Mouse (Mus musculus) limb, embryonic 11.5 days (tissue): Measurements from ENCODE around the gene Kcnk4. TPM values are rescaled to one million over a fixed set of nuclear protein-coding genes. Genes with fewer than 3 reads are reported as not detected.

Experiments
- ATAC-seq: fragments of 200-750 bp; cut with Nextera tagmentation; 2 replicates; pipeline ENCODE4 v1.8.0; 2017; ENCODE audit warnings: low read depth; ENCODE audit not compliant: insufficient number of reproducible peaks, low FRiP score, low TSS enrichment
- DNase-seq: peaks from one replicate; pipeline ENCODE4 v3.0.0-alpha.2; 2015; ENCODE audit warnings: low spot score
- H3K27ac ChIP-seq: fragments of 300-500 bp; sonication (generic); replicated peaks from 2 replicates; pipeline ENCODE4 v1.5.1; 2014; ENCODE audit warnings: low read depth, mild to moderate bottlenecking, low read length
- H3K27me3 ChIP-seq: fragments of 300-500 bp; sonication (generic); 2 replicates; pipeline ENCODE4 v1.6.1; 2014; ENCODE audit warnings: mild to moderate bottlenecking, low read length, mixed read lengths; ENCODE audit not compliant: control insufficient read depth, insufficient read depth
- H3K36me3 ChIP-seq: fragments of 300-500 bp; sonication (generic); 2 replicates; pipeline ENCODE4 v1.6.1; 2014; ENCODE audit warnings: mild to moderate bottlenecking, low read length, moderate library complexity, mixed read lengths; ENCODE audit not compliant: control insufficient read depth, insufficient read depth
- H3K4me1 ChIP-seq: fragments of 300-500 bp; sonication (generic); 2 replicates; pipeline ENCODE4 v1.6.1; 2014; ENCODE audit warnings: low read length, mixed read lengths; ENCODE audit not compliant: control insufficient read depth, insufficient read depth
- H3K4me2 ChIP-seq: fragments of 300-500 bp; sonication (generic); 2 replicates; pipeline ENCODE4 v1.6.1; 2014; ENCODE audit warnings: low read depth, mild to moderate bottlenecking, moderate library complexity; ENCODE audit not compliant: severe bottlenecking
- H3K4me3 ChIP-seq: fragments of 300-500 bp; sonication (generic); 2 replicates; pipeline ENCODE4 v1.5.1; 2014; ENCODE audit warnings: low read depth, low read length
- H3K9ac ChIP-seq: fragments of 300-500 bp; sonication (generic); 2 replicates; pipeline ENCODE4 v1.6.1; 2014; ENCODE audit warnings: mild to moderate bottlenecking, low read length
- H3K9me3 ChIP-seq: fragments of 300-500 bp; sonication (generic); 2 replicates; pipeline ENCODE4 v1.6.1; 2016; ENCODE audit warnings: low read length; ENCODE audit not compliant: control insufficient read depth
- WGBS: fragments of 180-500 bp; shearing (Covaris S2); extraction: QIAGEN DNeasy Blood & Tissue Kit; methylation state at CpG from one replicate; pipeline ENCODE4 v1.1.7; 2014; 5-methylcytosine and 5-hydroxymethylcytosine counted together
- polyA plus RNA-seq: library from polyadenylated mRNA; unstranded; fragments of >200 nt; fragmentation: Nextera tagmentation; extraction: Ambion mirVana; gene quantifications from 2 replicates; pipeline ENCODE4 v1.2.1, GENCODE M21; 2014

Gene Kcnk4
- polyA plus RNA-seq, 1 experiment from 2014 or later: 0.31 TPM

DNA sequence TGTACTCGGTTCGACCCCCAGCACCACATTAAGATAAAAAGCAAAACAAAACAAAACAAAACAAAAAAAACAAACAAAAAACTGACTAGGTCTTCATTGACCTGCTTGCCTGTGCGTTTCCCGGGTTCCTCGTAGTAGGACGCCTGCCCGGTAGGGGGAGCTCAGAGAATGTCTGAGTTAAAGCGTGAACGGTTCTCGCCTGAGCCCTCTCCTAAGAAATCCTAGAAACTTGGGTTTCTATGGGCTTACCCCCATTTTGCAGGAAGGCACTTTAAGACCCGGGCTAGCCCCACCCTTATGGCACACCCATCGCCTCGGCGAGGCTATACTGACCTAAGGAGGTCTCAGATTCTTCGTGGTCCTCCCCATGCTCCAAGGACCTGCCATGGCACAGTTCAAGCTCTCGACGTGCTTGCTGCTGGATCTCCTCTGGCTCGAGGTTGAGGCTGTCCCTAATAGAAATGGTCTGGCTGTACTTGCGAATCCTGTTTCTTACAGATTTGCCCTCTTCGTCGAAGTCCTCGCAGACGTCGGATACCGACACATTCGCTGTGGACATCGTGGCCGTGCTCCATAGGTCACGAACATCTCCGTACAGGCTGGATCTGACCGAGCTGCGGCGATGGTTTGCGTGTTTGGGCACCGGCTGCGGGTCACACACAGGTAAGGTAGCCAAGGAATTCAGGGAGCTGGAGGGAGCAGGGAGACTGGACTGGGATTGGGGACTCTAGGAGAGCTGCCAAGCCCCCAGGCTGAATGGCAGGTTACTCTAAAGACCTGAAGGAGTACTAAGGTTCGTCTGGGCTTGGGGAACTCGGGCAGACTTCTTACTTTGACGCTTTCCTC is 9.6 kb downstream of the Kcnk4 start:
- Histone ChIP-seq H3K4me1 (peaks cover 7% of the 10 kb centered on the region), H3K27me3 (peaks cover 63% of the 10 kb centered on the region), H3K4me3 (no peak overlapping the region), H3K27ac (no peak overlapping the region), H3K4me2 (peak overlapping the region; percentile 23; the same call in 1 of the 2 replicates), H3K9ac (no peak overlapping the region), H3K9me3 (no peaks in the 10 kb centered on the region), H3K36me3 (no peaks in the 10 kb centered on the region)
- ATAC-seq: no peak
- WGBS: 5% methylated on average over 39 of the region's 39 CpGs
- DNase-seq: peak; percentile 87

DNA sequence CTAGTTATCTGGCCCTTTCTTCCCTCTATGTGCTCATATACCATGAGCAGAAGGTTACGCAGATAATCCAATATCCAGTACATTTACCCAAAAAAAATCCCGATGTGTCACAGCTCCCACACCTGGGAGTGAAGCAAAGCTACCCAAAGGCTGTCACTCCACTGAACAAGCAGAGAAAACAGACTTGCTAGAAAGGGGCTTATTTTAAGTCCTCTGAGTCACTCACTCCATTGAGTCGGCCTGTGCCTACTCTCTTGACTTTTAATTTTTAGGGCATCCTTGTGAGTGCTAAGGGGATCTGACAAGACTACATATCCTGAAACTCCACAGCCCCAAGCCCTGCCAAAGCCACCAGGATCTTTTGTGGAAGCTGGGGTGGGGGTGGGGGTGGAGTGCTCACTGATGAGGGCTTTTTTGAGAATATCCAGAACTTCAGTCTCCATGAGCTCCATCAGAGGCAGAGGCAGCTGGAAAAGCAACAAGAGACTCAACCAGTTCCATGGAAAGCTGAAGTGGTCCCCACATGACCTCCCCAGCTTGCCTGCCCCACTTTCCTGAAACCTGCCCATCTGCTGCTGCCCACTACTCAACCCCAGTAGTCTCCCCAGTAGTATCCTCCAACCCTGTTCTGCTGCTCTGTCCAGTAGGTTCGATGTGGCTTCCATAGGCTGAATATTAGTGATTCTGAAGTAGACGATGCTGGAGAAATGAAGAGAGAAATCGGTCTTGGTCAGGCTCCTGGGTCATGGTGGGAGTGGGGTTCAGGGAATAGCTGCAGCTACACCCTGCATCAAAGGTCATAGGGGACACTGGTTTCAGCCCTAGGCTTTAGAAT is 11.2 kb downstream of the Kcnk4 start:
- Histone ChIP-seq H3K9ac (no peak overlapping the region), H3K36me3 (no peaks in the 10 kb centered on the region), H3K4me1 (peaks cover 7% of the 10 kb centered on the region), H3K4me3 (no peak overlapping the region), H3K4me2 (no peak overlapping the region), H3K9me3 (no peaks in the 10 kb centered on the region), H3K27me3 (peaks cover 54% of the 10 kb centered on the region), H3K27ac (no peak overlapping the region)
- 65% methylated on average over 6 of the region's 6 CpGs for WGBS
- DNase-seq: no peak
- no peak for ATAC-seq

DNA sequence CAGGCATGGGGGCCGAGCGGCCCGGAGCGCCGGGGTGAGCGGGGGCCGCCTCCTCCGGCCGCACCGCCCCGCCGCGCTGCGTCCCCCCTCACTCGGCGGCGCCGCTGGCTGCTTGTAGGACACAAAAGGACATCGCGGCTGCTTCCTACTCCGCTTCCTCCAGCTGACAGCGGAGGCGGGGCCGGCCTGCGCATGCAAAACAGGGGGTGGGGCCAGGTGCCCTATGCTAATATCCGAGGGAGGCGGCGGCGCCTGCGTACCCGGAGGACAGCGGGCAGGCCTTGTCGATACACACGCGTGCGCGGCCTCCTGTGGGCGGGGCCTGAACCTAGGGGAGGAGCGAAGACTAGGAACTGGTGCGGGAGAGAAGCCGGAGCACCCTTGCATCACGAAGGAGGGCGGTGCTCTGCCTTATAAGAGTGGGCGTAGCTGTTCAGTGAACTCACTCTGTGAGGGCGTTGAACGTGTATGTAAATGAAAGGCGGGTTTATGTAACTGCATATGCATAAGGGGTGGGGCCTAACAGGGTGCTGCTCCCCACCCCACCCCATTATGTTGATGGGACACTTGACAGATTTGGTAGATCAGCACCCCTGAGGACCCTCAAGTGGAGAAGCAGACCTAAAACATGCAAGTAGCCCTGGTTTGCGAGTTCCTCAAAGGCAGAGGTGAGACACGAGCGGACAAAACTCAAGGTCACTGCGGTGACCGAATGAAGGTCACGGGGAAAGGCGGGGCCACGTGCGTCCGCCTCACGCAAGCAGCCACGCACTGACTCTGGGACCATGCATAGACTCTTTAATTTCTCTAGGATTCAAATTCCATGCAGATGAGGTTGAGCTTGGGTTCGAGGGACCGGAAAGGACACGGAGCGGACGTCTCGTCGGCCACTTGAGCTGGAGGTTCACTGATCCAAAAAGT is 12.4 kb downstream of the Kcnk4 start, which contains the start of gene Esrra:
Gene Esrra (minus strand): TSS at position 167 of the 921 bp plus-strand sequence.
- peaks cover 42% of the 10 kb centered on the region for H3K27me3 ChIP-seq
- H3K9me3 ChIP-seq: no peaks in the 10 kb centered on the region
- H3K4me1 ChIP-seq: peaks cover 5% of the 10 kb centered on the region
- no peak within 1 kb of the TSS; the same call in 1 of the 2 replicates for H3K27ac ChIP-seq
- under 1% methylated on average over 55 of the region's 66 CpGs for WGBS
- peak within 1 kb of the TSS; percentile 64 for H3K9ac ChIP-seq
- H3K4me3 ChIP-seq: peak within 1 kb of the TSS; percentile 54
- ATAC-seq (peak; percentile 93), DNase-seq (peak; percentile 100)
- H3K4me2 ChIP-seq: peak within 1 kb of the TSS; percentile 87
- no peaks in the 10 kb centered on the region for H3K36me3 ChIP-seq

GRCm38 (mm10) chr19:6920741-6921636 is 13.3 kb downstream of the Kcnk4 start:
- Histone ChIP-seq H3K27ac (no peak overlapping the region; the same call in 1 of the 2 replicates), H3K9ac (peak overlapping the region; percentile 64), H3K4me3 (peak overlapping the region; percentile 54), H3K27me3 (peaks cover 33% of the 10 kb centered on the region), H3K4me2 (peak overlapping the region; percentile 87), H3K36me3 (no peaks in the 10 kb centered on the region), H3K9me3 (no peaks in the 10 kb centered on the region), H3K4me1 (peaks cover 5% of the 10 kb centered on the region)
- DNase-seq (peak; percentile 65), ATAC-seq (peak; percentile 22)
- WGBS: 2% methylated on average over 23 of the region's 48 CpGs

GRCm38 (mm10) chr19:6919876-6920740 is 14.2 kb downstream of the Kcnk4 start:
- H3K4me1 ChIP-seq: peaks cover 5% of the 10 kb centered on the region
- peak overlapping the region; percentile 87; the same call in 1 of the 2 replicates for H3K4me2 ChIP-seq
- no peak overlapping the region for H3K27ac ChIP-seq
- no peak overlapping the region for H3K4me3 ChIP-seq
- peaks cover 24% of the 10 kb centered on the region for H3K27me3 ChIP-seq
- DNase-seq (no peak), ATAC-seq (0 out of 2 replicates have a peak, but pooled peaks have one; percentile 3)
- no peaks in the 10 kb centered on the region for H3K9me3 ChIP-seq
- peak overlapping the region; percentile 30; the same call in 1 of the 2 replicates for H3K9ac ChIP-seq
- WGBS: 43% methylated on average over 8 of the region's 8 CpGs
- H3K36me3 ChIP-seq: no peaks in the 10 kb centered on the region

DNA sequence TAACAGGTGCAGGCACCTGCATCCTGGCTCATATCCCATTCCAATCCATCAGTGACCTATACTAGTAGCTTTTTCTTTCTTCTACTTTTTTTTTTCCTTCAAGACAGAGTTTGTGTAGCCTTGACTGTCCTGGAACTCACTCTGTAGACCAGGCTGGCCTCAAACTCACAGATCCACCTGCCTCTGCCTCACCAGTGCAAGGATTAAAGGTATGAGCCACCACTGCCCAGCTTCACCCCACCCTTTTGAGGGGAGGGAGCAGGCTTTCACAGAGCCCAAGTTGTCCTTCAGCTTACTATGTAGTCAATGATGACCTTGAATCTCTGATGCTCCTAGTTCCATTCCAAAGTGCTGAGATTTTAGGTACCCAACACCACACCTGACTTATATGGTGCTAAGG is 14.9 kb downstream of the Kcnk4 start:
- H3K36me3 ChIP-seq: no peaks in the 10 kb centered on the region
- ATAC-seq (no peak), DNase-seq (no peak)

DNA sequence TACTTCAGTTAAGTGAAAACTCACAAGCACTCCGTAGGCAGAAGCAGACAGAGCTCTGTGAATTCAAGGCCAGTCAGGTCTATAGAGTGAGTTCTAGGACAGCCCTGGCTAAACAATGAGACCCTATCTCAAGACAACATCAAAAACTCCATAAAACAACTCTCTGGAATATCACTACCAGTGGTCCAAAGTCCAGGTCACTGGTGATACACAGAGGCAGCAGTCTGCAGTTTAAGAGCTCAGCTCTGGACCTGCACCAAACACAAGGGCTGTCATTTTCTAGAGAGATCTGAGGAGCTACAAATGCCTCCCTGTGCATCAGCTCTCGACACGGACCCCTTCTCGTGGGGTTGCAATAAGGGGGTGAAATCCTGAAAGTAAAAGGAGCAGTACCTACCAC is 16.0 kb downstream of the Kcnk4 start:
- Histone ChIP-seq H3K9me3 (no peaks in the 10 kb centered on the region), H3K36me3 (no peaks in the 10 kb centered on the region), H3K27me3 (peaks cover 10% of the 10 kb centered on the region), H3K9ac (no peak overlapping the region; the same call in 1 of the 2 replicates), H3K4me3 (no peak overlapping the region), H3K4me2 (no peak overlapping the region), H3K4me1 (peaks cover 5% of the 10 kb centered on the region), H3K27ac (no peak overlapping the region)
- 92% methylated on average over 4 of the region's 4 CpGs for WGBS
- ATAC-seq: no peak
- DNase-seq: no peak

More for the DNA sequence above, 14.9 kb downstream of the Kcnk4 start:
- Histone ChIP-seq H3K4me2 (no peak overlapping the region), H3K4me3 (no peak overlapping the region), H3K9me3 (no peaks in the 10 kb centered on the region), H3K4me1 (peaks cover 5% of the 10 kb centered on the region), H3K9ac (0 out of 2 replicates have a peak overlapping the region, but pooled peaks have one; percentile 30), H3K27me3 (peaks cover 18% of the 10 kb centered on the region), H3K27ac (no peak overlapping the region)
